Mouse (Mus musculus) lung, postnatal 0 days (tissue): Measurements from ENCODE around the gene Tspan13. TPM values are rescaled to one million over a fixed set of nuclear protein-coding genes. Genes with fewer than 3 reads are reported as not detected.

Source experiments
- ATAC-seq: fragments of 200-750 bp; cut with Nextera tagmentation; 2 replicates; pipeline ENCODE4 v1.8.0; 2017; ENCODE audit warnings: moderate library complexity
- DNase-seq: peaks from one replicate; pipeline ENCODE4 v3.0.0-alpha.2; 2016; ENCODE audit warnings: low spot score
- H3K27ac ChIP-seq: fragments of 300-500 bp; sonication (generic); 2 replicates; pipeline ENCODE4 v1.5.1; 2014; ENCODE audit warnings: antibody characterized with exemption, mild to moderate bottlenecking, low read length, mixed read lengths
- H3K27me3 ChIP-seq: fragments of 300-500 bp; sonication (generic); replicated peaks from 2 replicates; pipeline ENCODE4 v1.6.1; 2014; ENCODE audit warnings: low read length, mixed read lengths; ENCODE audit not compliant: insufficient read depth
- H3K36me3 ChIP-seq: fragments of 300-500 bp; sonication (generic); 2 replicates; pipeline ENCODE4 v1.6.1; 2014; ENCODE audit warnings: low read length, mixed read lengths; ENCODE audit not compliant: insufficient read depth
- H3K4me1 ChIP-seq: fragments of 300-500 bp; sonication (generic); 2 replicates; pipeline ENCODE4 v1.6.1; 2014; ENCODE audit warnings: antibody characterized with exemption, low read depth, low read length, mixed read lengths; ENCODE audit not compliant: insufficient read depth
- H3K4me2 ChIP-seq: fragments of 300-500 bp; sonication (generic); replicated peaks from 2 replicates; pipeline ENCODE4 v1.6.1; 2014; ENCODE audit warnings: low read depth, mild to moderate bottlenecking, low read length, moderate library complexity, mixed read lengths
- H3K4me3 ChIP-seq: fragments of 300-500 bp; sonication (generic); 2 replicates; pipeline ENCODE4 v1.5.1; 2014; ENCODE audit warnings: low read depth, low read length
- H3K9ac ChIP-seq: fragments of 300-500 bp; sonication (generic); replicated peaks from 2 replicates; pipeline ENCODE4 v1.6.1; 2014; ENCODE audit warnings: low read depth, mild to moderate bottlenecking
- H3K9me3 ChIP-seq: fragments of 300-500 bp; sonication (generic); 2 replicates; pipeline ENCODE4 v1.6.1; 2016; ENCODE audit warnings: low read length, mixed read lengths
- CTCF ChIP-seq: IDR thresholded peaks from 2 replicates; pipeline ENCODE4 v1.5.1; 2016; ENCODE audit warnings: antibody characterized with exemption, mild to moderate bottlenecking
- EP300 ChIP-seq: IDR thresholded peaks from 2 replicates; pipeline ENCODE4 v1.6.1; 2016; ENCODE audit warnings: antibody characterized with exemption, mild to moderate bottlenecking, control low read depth
- WGBS: fragments of 180-500 bp; shearing (Covaris S2); extraction: QIAGEN DNeasy Blood & Tissue Kit; methylation state at CpG from one replicate; pipeline ENCODE4 v1.1.7; 2014; 5-methylcytosine and 5-hydroxymethylcytosine counted together
- polyA plus RNA-seq: library from polyadenylated mRNA; unstranded; fragments of >200 nt; fragmentation: Nextera tagmentation; extraction: Ambion mirVana; gene quantifications from 2 replicates; pipeline ENCODE4 v1.2.1, GENCODE M21; 2015

The Tspan13 gene
- polyA plus RNA-seq, 1 experiment from 2014 or later: 255 TPM

DNA sequence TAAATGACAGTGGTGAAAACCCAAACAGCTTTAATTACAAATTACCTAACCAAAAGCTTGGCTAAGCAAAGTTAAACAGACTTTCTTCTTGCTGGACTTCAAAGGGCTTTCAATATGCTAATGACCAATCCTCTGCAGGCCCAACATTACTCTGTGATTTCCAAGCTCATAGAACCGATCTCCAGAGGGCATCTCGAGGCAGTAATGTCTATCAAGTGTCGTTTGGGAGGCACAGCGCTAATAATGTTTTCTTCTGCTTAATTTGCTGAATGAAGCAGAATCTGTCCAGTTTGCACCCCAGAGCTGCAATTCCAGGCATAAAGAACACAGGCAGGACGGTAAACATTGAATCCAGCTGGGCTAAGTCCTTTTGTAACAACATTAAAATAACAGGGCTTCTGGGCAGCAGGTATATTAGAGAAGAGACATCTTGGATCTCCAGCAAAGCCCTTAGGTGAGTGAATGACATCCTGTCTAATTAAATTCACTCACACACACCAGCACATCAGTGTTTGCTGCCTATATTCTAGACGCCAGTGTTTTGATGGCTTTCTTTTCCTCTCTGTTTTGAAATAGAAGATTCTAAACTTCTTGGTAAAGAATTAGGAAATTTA is 64.6 kb downstream of the Tspan13 start:
- Histone ChIP-seq H3K9ac (no peak overlapping the region), H3K9me3 (no peaks in the 10 kb centered on the region), H3K4me2 (no peak overlapping the region), H3K36me3 (no peaks in the 10 kb centered on the region), H3K4me3 (no peak overlapping the region), H3K27me3 (no peaks in the 10 kb centered on the region), H3K4me1 (no peaks in the 10 kb centered on the region), H3K27ac (no peak overlapping the region)
- DNase-seq (no peak), ATAC-seq (no peak)
- WGBS: 50% methylated on average over 6 of the region's 6 CpGs
- no peak for TF ChIP-seq EP300
- no peak for TF ChIP-seq CTCF

DNA sequence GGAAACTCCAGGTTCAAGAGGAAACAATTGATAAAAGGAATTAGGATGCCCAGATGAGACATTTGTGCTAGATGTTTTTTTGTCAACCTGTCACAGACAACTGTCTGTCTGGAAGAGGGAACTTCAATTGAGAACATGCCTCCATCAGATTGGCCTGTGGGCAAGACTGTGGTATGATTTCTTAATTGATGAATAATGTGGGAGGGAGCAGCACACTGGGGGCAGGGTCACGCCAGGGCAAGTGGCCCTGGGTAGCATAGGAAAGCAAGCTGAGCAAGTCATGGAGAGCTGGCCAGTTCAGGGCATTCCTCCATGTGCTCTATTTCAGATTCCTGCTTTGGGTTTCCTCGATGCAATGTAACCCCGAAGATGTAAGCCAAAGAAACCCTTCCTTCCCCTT is 66.4 kb downstream of the Tspan13 start:
- H3K4me2 ChIP-seq: no peak overlapping the region
- no peaks in the 10 kb centered on the region for H3K27me3 ChIP-seq
- H3K9ac ChIP-seq: no peak overlapping the region
- no peaks in the 10 kb centered on the region for H3K9me3 ChIP-seq
- H3K27ac ChIP-seq: no peak overlapping the region
- ATAC-seq (no peak), DNase-seq (no peak)
- 87% methylated on average over 3 of the region's 3 CpGs for WGBS
- H3K4me3 ChIP-seq: no peak overlapping the region
- H3K4me1 ChIP-seq: no peaks in the 10 kb centered on the region
- no peaks in the 10 kb centered on the region for H3K36me3 ChIP-seq
- TF ChIP-seq EP300: no peak
- no peak for TF ChIP-seq CTCF

DNA sequence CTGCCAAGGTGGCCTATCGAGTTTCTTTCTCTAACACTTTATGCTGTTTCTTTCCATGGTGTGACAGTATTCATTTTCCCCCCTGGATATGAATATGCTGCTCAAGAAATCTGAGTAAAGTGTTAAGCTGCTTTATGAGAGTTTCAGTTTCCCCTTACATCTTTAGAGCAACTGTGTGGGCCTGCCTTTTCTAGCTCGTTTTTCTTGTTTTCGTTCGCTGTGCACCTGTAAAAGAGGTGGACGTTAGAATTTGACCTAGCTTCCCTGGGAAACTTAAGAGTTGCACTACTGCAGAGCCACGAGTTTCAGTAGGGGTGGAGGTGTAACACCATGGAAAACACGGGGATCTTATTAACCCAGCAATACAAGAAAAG is 75.5 kb downstream of the Tspan13 start:
- H3K4me3 ChIP-seq: no peak overlapping the region
- WGBS: 52% methylated on average over 7 of the region's 7 CpGs
- H3K9ac ChIP-seq: no peak overlapping the region
- no peak overlapping the region for H3K27ac ChIP-seq
- H3K27me3 ChIP-seq: no peaks in the 10 kb centered on the region
- H3K4me1 ChIP-seq: no peaks in the 10 kb centered on the region
- TF ChIP-seq EP300 (no peak), CTCF (no peak)
- no peaks in the 10 kb centered on the region for H3K9me3 ChIP-seq
- ATAC-seq: no peak
- DNase-seq: no peak
- no peak overlapping the region for H3K4me2 ChIP-seq
- H3K36me3 ChIP-seq: no peaks in the 10 kb centered on the region

DNA sequence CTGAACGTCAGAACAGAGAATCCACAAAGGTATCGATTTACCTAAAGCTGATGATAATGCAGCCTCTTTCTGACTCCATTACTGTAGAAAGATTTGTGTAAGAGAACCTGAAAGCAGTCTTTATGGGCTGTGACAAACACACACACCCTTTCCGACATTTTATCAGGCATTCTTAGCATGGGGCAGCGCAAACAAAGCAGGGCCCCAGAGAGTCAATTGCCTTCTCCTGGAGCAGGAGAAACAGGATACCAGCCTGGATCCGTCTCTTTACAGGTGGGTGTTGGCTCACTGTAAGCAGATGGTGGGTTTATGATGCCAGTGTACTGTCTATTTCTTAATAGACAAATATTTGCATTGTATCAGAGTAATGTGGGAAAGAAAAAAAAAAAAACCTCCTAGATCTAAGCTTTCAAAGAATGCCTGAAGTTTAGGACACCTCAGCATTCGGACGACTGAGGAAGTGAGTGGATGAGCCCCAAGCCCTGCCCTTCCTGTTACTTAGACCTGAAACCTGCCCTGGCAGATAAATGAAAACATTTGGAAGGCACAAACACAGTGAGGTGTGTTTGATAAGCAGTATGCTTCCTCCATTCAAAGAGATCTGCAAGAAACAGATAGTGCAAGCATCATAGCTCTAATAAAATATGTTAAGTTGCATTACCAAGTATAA is 76.1 kb downstream of the Tspan13 start:
- Histone ChIP-seq H3K9ac (no peak overlapping the region), H3K36me3 (no peaks in the 10 kb centered on the region), H3K27me3 (no peaks in the 10 kb centered on the region), H3K27ac (no peak overlapping the region), H3K4me2 (no peak overlapping the region), H3K4me3 (no peak overlapping the region), H3K9me3 (no peaks in the 10 kb centered on the region), H3K4me1 (no peaks in the 10 kb centered on the region)
- DNase-seq (no peak), ATAC-seq (no peak)
- WGBS: 35% methylated on average over 7 of the region's 7 CpGs
- no peak for TF ChIP-seq CTCF
- no peak for TF ChIP-seq EP300

Other genes with a start within 250 kb of the Tspan13 start
- gene Agr3, start 116.9 kb downstream of the Tspan13 start, polyA plus RNA-seq: 5.7 and 6.9 TPM in 2 replicates
- gene Agr2, start 49.6 kb downstream of the Tspan13 start, polyA plus RNA-seq: 5.8 and 7.0 TPM in 2 replicates
- 21.4 and 24.1 TPM in 2 replicates for gene Ankmy2, start 114.6 kb upstream of the Tspan13 start, polyA plus RNA-seq
- gene Bzw2, start 115.6 kb upstream of the Tspan13 start, polyA plus RNA-seq: 43.4 and 44.2 TPM in 2 replicates
- gene Lrrc72, start 210.9 kb upstream of the Tspan13 start, polyA plus RNA-seq: not detected in 2 replicates